Mouse (Mus musculus) cerebellum, adult 9-11 months (tissue): ENCODE results near the gene Ufsp1.

ENCODE experiments used
- DNase-seq: peaks from one replicate; pipeline ENCODE4 v3.0.0; 2022

Ufsp1 gene

DNA sequence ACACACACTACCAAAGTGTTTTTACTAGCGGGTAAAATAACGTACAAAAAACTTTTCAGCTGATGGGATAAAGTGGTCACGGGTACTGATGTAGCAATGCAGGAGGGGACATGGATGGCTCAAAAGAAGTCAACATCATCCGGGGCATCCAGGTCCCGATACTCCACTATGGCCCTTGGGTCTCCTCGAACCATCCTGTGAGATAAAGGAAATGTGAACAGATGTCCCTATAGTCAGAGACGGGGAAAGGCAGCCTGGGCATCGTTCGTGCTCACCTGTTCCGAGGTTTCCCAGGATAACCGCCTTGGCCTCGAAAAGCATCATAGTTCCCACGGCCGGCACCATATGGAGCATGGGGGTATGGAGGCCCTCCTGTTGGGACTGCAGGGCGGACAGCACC lies 1.3 kb downstream of the Ufsp1 start:
- no peak for DNase-seq

DNA sequence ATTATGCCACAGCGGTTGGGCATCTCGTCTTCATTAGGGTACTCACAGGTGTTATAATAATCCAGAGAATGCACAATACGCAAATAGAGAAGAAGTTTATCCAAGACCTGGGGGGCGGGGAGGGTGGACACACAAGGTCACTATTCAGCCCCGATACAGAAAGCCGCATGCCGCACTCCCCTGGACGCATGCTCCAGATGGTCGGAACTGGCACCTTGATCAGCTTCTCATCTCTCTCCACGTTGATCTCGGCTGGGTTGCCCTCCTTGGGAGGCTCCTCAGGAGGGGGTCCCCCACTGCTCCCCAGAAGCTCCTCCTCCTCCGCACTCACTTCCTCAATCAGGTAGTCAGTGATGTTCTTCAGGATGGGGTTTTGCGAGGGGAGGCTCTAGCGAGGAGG lies 2.7 kb downstream of the Ufsp1 start:
- DNase-seq = peak; percentile 50

DNA sequence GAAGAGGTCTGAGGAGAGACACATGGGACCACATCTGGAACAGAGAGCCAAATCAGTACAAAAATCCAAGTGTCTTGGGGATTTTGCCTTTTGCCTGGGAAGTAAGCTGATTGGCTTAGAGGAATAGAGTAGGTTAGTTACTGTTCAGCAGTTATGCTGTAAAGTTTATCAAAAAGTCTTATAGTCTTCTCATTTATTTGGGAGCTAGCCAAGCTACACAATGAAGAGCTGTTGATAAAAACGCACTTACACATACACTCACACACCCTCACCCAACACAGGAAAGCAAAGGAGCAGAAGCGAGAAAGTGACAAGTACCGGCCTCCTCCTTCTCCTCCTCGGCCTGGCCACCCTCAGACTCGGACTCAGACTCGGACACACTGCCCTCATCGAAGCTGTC lies 4.8 kb downstream of the Ufsp1 start:
- no peak for DNase-seq

DNA sequence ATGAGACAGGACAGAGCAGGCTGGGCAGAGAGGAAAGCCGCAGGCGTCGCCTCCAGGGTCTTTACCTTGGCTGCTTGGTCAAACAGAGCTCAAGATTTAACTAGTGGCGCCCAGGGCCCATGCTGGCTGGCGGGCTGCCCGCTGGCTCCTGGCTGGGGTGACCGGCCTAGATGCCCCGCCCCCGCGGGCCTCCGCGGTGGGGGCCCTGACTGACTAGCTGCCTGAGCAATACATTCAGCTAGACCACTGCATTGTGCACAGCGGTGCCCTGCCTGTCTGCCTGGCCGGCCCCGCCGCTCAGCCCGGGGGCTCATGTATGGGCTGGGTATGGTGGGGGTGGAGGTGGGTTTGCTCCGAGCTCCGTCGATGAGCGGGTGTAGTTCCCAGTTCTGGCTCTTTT lies 6.8 kb downstream of the Ufsp1 start:
- peak; percentile 44 for DNase-seq

DNA sequence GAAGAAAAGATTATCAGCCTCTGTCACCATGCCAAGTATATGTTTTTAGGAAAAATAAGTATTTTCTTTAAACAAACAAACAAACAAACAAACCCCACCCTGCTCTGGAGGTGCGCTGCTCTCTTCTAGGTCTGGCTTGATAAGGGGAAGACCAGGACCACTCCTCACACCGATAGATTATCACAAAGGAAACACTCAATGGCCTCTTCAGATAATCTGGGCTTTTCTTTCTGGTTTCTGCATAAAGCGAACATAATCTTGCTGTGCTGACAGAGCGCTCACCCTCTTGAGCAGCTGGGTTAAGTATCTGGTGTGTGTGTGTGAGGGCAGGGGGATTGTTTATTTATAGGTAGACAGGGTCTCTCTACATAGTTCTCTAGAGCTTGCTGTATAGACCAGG lies 9.2 kb downstream of the Ufsp1 start:
- no peak for DNase-seq

DNA sequence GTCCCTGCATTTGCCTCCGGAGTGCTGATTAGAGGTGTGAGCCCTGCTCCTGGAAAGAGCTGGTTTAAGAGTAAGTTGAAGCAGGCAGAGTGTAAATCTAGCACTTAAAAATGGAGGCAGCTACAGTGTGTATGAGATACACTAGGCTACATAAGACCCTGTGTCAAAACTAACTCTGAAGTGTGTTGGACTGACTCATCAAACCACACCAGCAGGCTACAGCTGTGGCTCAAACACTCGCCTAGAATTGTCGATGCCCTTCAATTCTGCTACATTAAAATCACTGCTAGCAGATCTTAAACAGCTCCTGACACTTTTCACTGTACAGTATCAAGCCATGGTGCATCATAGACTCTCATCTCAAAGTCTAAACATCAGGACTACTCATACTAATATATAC lies 9.7 kb downstream of the Ufsp1 start:
- no peak for DNase-seq

DNA sequence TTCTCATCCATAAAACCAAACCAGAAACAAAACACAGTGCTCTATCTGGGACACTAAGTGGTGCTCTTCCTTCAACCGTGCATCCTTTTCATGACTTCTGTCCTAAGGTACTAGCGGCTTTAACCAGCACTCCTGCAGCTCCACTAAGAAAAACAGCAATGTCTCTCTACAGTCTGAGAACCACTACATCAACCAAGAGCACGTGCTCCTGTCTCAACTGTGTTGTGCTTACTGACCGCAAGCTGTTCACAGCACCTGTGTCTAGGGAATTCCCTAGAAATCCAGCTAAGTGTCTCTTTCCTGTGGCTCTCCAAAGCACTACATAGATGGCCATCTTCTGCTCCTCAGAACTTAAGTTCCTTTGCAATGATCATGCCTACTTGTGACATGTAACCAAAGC lies 10.4 kb downstream of the Ufsp1 start:
- no peak for DNase-seq

DNA sequence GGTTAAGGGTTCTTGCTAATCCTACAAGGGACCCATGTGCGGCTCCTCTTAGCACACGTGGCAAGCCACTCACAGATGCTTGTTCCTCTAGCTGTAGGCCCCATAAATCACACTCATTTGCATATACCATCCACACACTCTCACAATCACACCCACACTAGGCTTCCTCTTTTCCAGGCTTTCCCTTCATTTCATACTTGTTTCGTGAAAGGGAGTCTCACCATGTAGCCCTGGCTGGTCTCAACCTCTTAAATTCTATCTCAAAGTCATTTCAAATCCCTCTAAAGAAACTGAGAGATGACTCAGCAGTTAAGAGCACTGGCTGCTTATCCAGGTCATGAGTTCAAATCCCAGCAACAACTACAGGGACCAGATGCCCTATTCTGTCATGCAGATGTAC lies 11.4 kb downstream of the Ufsp1 start:
- no peak for DNase-seq

DNA sequence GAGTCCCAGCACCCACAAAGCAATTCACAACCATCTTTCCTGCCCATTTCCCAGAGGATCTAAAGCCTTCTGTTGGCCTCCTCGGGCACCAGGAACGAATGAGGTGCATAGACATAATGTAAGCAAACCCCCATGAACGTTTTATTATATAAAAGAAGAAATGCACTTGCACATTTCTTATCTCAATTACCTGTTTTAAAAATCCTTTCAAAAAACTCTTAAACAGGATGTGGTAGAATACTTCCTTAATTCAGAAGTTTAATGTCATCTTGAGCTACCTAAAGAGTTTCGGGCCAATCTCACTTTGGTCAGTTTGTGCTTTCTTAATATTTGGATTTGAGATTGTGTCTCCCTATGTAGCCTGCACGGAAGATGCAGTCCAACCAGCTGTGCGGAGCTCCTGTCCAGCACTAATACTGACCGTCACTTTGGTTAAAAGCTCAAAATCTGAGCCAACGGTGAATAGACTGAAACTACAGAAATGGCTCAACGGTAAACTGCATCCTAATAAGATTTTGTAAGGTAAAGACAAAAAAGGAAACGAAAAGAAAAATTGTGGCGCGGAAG lies 12.1 kb downstream of the Ufsp1 start:
- no peak for DNase-seq

DNA sequence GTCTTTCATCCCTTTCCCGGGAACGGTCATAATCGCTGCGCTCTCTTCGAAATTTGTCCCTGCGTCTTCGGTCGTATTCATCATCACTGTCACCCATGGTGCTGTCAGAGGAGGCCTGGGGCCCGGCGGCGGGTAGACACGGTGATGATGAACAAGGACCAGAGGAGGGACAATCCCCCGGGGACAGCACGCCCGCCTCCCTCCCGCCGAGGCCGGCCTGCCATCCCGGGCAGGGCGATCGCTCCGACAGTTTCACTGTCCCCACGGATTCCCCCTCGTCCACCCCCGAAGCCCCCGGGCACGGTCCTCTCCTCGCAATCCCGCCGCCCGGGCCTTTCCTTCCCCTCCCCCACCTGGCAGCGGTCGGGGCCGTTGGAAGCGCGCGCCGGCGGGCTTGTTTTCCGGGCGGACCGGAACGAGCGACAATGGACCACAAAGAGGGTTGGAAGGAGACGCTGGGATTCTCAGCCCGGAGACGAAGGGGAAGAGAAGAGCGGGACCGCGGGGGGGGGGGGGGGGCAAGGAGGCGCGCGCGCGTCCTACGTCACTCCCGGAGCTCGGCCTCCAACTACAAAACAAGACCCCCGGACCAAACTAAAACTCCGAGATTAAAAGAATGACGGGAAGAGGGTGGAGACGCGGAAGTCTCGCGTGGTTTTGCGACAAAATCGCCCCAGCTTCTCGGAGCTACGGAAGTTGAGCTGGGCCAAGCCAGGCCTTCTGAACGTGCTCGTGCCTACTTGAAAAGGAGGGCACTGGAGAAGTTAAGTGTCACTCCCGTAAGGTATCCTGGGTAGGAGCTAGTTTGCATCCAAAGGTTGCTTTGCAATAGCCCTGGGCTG lies 12.9 kb downstream of the Ufsp1 start, which contains the start of gene Srrt:
Gene Srrt (minus strand): TSS at position 604 of the 842 bp plus-strand sequence.
- peak; percentile 92 for DNase-seq

DNA sequence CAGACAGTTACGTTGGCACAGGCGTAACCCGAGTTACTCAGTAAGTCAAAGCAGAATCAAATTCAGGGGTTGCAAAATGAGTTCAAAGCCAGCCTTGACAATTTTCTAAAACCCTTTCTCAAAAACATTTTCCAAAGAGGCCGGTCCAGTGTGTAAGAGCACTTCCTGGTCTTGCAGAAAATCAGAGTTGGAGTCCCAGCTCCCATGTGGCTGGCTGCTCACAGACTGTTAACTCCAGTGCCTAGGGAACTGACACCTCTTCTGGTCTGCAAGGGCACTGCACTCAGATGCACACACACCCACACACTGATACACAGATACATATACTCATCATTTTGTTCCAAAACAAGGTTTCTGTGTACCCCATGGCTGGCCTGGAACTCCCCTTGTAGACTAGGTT lies 13.9 kb downstream of the Ufsp1 start:
- peak; percentile 22 for DNase-seq

DNA sequence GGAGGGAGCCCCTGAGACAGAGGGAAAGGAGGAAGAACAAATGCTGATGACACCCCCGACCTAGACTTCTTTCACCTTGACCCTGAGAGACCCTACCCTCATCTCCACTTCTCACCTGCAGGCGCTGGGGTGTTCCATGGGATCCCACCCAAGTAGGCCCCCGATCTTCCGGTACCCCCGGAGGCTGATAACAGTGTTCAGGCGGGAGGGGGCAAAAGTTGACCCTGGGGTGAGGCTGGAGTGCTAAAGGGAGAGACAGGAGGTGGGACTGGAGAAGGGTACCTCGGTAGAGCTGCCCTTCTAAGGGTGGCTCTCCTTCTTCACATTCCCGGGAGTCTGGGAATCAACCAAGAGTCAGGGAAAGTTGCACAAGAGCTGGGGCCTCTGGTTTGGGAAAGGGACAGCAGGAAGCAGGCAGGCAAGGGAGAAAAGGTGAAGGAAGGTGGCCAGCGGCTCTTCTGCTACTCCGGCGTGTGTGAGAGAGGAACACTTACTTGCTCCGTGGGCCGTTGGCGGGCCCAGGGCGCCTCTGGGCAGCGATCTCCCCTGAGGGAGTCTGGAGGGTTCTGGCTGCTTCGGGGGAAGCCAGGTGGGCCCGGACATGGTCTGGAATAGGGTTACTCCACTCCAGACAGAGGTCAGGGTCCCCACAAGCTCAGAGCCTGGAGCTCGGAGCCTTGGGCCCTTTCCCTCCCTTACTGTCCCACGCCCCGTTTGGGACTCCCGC lies 19.2 kb downstream of the Ufsp1 start:
- no peak for DNase-seq

DNA sequence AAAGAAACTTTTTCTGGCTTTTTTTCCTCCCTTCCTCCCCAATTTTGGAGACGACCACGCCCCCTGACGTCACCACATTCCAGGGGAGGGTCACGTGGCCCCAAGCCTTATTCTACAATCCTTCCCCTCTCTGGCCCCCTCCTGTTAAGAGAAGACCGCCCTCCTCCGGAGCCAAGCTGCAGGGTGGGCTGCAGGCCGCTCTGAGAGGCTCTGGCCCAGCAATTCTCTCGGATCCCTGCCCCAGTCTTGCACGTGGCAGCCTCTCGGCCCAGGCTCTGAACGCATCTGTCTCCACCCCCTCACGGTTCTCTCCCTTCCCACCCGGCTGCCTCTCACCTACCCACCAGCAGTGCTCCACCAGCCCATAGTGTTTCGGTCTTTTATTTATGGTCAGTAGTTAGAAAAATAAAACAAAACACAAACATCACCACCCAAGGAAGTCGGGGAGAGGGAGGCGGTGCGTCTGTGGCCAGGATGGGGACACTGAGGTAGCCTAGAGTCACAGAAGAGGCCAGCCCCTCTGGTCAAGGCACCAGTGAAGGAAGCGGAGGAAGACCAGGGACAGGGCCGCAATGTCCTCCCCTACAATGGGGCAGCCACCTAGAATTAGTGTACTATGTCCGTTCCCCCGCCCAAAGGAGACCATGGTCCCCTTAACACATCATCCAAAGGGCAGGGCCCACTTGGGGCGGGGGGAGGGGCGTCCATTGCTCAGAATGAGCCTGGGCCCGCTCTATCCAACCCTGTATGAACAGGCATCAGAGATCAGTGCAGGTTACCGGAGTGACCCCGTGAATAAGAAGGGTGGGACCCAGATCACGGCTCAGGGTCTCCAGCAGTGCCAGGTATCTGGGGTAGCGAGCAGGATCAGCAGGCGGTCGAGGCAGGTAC lies 20.0 kb downstream of the Ufsp1 start, which contains the start of gene Trip6:
Gene Trip6 (minus strand): TSS at position 212 of the 891 bp plus-strand sequence.
- DNase-seq = peak; percentile 30

DNA sequence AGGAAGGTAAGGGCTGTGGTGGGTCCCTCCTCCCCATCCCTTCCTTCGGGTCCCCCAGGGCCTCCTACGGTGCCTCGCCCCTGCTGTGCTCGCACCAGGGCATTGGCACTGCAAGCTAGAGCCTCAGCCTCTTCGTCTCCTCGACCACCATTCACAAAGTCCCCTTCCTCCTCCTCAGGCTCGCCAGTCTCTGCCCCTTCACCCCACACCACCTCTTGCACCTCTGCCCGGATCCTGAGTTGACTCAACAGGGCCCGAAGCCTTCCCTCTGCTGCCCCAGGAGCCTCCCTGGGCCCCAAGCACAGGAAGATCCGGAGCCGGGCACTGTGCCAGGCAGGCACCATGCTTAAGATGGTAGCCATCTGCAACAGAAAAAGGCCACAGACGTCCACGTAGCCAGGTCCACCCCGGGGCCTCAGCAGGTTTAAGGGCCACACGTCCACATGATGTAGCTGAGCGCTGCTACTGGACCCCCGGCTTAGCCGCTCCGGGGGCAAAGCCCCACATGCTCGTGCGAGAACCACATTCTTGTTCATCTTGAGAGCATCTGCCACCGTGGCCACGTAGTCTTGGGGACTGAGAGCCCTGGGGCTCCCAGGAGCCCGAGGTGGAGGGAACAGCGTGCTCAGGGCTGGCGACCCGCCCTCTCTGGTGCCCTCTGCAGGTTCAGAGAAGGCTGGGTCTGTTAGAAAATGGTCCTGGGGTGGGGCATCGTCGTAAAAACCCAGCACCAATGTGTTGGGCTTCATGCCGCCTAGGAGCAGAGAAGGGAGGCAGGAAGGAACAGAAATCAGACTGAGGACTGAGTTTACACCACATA lies 20.9 kb downstream of the Ufsp1 start:
- peak; percentile 38 for DNase-seq

DNA sequence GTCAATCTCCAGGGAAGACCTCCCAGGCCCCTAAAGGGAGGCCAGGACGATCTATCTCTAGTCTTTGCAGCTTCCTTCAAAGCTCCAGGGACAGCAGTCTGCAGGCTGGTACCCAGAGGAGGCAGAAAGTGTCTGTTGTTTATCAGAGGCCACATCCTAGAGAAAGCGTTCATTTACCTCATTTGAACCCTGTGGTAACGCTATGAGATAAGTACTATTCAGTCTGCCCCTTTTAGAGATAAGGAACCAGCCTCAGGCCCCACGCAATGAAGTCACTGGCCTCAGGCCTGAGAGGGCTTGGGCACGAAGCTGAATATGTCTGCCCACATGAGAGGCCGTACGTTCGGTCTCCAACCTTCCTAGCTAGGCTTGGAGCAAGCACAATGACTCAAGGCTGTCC lies 22.9 kb downstream of the Ufsp1 start:
- no peak for DNase-seq

DNA sequence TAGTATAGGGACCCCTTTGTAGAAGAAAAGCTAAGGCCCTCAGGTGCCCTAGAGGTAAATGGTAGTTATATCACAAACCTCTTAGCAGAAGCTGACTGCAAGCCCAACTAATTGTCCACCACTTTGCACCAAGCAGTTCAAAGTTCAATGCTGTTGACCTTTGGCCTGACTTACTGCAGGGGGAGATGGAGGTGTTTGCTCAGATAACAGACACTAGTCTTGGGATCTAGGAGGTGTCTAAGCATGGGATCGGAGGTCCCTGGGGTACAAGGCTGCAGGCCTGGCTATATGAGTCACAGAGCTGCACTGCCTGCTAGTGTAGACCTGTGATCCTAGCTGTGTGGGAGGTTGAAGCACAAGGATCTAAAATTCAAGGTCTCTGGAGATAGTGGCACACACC lies 24.1 kb downstream of the Ufsp1 start:
- no peak for DNase-seq

DNA sequence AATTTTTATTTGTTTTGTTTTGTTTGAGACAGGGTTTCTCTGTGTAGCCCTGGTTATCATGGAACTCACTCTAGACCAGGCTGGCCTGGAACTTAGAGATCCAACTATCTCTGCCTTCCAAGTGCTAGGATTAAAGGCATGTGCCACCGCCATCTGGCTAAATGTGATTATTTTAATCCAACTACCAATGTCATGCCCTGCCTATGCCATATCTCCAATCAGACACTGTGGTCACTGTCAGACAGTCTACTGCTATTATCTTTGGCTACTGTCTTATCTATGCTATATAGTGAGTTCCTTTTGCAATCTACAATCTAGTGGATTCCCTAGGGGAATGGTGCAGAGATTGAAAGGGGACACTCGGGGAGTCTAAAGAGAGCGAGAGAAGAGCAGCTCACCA lies 26.6 kb downstream of the Ufsp1 start:
- DNase-seq = no peak

DNA sequence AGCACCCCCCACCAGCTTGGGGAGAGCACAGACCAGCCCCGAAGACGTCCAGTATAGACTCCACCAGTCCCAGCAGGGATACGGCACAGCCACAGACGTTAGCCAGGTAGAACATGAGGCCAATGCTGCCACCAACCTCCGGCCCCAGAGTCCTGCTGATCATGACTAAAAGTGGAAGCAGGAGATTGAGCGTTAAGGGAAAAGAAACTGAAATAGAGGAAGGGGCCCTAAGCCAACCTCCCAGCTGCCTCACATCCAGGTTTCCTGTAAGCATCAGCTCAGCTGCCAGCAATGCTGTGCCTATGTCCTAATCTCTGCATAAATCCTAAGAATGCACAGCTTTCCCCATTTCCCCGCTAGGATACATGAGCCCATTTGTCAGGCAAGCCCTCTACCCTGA lies 36.5 kb downstream of the Ufsp1 start:
- DNase-seq = no peak

DNA sequence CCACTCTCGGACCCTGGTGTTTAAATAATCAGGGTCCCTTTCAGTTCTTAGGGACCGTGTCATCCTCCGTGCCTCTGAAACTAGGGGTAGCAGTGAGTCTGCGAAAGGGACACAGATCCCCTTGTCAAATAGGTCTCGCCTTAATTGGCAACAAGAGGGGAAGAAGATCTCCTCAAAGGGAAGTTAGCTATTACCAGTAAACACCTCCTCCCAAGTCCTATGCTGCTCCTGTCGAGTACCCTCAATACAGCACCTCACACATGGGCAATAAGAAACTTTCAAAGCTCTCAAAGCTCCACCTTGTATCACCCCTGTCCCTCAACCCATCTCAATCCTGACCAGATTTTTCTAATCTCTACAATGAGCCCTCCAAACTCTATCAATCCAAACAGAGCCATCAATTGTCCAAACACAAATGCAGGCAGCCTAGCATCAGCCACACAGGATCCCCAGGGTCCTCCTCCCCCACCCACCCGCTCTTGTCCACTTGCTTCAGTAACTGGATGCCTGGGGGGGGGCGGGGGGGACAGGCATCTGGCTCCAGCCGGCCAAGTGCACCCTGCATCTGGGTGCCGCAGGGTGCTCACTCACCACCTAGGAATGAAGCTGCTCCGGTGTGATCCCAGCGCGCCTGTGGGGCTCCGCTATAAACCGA lies 38.6 kb downstream of the Ufsp1 start:
- DNase-seq = peak; percentile 34

DNA sequence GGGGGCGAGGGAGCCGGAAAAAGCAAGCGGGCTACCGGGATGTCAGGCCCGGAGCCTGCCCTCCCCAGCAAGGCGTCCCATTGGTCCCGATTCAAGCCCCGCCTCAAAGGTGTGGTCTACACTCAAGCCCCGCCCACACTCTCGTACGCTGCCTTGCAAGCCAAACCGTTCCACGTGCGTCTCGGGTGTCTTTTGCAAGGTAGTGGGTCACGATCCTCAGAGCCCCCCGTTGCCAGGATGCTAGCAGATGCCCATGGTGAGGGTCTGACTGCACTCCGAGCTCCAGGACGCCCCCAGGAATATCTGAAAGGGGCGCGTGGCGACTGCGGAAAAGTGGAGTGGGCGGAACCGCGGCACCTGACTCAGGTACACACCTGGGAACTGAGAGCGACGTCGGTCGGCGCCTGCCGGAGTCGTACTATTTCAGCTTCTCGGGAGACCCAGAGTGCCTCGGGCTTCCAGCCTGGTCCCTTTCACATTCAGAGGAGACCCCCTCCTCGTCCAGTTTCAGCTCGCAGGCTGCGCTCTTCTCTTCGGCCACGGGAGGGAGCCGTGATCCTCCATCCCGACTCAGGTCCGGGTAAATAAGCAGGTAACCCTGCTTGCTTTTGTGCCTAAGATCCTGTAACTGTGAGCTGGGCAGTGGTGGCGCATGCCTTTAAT lies 39.2 kb downstream of the Ufsp1 start, which contains the start of gene Slc12a9:
Gene Slc12a9 (minus strand): TSS at position 86 of the 663 bp plus-strand sequence.
- peak; percentile 95 for DNase-seq

DNA sequence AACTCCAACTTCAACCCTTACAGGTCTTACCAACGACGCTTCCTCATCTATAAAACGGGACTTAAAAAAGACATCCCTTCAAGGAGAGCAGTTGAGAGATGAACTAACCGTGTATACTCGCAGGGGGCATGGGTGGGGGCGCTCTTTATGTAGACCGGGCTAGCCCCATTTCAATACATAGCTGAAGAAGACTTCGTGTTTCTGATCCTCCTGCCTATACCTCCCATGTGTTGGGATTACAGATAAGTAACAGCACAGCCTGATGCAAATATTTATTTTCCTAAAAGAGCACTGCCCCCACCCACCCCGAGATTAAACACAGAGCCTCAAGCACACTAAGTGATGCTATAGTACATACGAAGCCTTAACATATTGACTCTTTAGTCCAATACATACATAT lies 39.9 kb downstream of the Ufsp1 start:
- no peak for DNase-seq
